Mouse (Mus musculus) lung, adult 2 months (tissue): ENCODE results near the gene Gabrb1.

Experiments used
- CTCF ChIP-seq: fragments of 200-500 bp; IDR thresholded peaks from 2 replicates; pipeline ENCODE4 v1.5.1; 2011; ENCODE audit warnings: mild to moderate bottlenecking, low read length, control low read depth; ENCODE audit not compliant: insufficient read depth
- POLR2A ChIP-seq: fragments of 200-500 bp; IDR thresholded peaks from 2 replicates; pipeline ENCODE4 v1.6.1; 2011; ENCODE audit warnings: low read depth, mild to moderate bottlenecking, control low read depth, low read length, borderline replicate concordance; ENCODE audit errors: extremely low read depth

DNA sequence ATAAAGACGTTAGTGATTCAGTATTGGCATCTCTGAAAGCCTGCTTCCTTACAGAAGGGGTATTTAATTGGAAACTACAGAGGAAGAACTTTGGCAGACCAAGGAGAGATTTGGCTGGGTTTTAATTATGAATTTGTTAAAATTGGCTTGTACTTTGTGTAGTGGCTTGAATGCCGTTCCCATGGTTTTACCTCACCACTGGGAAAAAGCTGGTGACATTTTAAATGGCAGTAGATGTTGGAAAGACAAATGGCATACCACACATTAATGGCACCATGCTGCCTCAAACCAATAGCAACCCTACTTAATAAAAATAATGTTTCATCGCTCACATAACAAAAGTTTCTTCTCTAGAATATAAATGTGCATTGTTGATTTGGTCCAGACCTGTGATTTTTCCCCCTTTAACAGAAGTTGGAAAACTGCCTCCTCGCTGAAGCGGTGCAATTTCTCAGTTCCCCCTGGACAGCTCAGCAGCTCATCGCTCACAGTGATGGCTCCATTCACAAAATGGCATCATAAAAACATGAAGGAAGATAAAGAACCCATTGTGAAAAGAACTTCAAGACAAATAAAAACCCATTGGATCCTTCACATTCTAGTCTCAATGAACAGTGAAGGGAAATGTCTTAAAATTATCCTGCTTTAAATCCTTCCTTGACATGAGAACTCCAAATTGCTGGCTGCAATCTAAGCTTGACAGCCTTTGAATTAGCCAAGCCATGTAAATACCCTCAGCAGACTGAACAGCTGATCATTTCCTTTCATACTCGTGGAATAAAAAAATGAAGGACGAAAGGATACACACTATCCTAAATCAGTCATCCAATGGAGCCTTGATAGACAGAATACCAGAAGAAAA, 75.2 kb downstream of the Gabrb1 start:
- TF ChIP-seq CTCF (no peak), POLR2A (no peak)
